Mouse (Mus musculus): ENCODE measurements at regions not wholly inside any gene's neighbourhood (a gene's known extent, or its start where the extent isn't known, plus 50 kb on each side); places are given as distances from the start of the nearest gene placed in this dataset.

DNA sequence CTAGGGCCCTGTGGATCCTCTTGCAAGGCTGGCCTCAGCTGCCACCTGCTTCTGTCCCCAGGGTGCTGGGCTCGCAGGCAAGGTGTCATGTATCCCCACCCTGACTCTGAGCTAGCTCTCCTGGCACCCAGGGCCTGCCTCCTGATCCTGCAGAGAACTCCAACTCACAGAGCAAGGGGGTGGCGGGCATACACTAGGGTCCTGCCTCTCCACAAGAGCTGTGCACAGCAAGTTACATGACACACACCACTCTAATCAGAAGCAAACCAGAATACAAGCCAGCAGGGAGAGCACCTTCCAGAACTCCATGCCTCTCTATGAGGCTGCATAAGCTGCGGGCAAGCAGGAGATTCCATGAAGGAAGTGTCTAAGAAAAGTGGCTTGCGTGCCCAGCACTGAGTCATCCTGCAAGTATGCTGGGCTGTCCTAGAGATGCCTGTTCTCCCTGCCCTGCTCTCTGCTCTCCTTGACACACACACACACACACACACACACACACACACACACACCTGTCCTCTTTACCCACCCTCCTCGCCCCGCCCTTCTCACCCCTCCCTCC, 208.8 kb upstream of the Arid1b start:
- DNase-seq (ENCODE audit: low spot score in 2 of 2): peak; percentile 30 to 31

DNA sequence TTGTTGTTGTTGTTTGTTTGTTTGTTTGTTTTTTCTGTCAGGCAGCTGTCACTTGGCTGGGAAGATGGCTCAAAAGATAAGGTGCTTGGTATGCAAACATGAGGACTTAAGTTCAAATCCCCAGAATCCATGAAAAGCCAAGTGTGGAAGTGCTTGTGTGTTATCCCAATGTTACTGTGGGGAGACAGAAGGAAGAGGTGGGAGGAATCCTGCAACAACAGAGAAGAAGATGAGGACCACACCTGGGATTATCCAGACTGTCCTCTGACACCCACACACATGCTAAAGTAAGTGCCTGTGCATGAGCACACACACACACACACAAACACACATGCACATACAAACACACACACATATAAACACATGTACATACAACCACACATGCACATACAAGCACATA, 207.6 kb upstream of the Arid1b start:
- no peak for DNase-seq (ENCODE audit: low spot score in 2 of 2)

GRCm38 (mm10) chr17:4791873-4792272, 202.3 kb upstream of the Arid1b start:
- DNase-seq (ENCODE audit: low spot score in 2 of 2): no peak

- DNase-seq (ENCODE audit: low spot score in 2 of 2): no peak
Measured at GRCm38 (mm10) chr17:4796241-4796640, 197.9 kb upstream of the Arid1b start.

- no peak for DNase-seq (ENCODE audit: low spot score in 2 of 2)
Measured at GRCm38 (mm10) chr17:4804013-4804412, 190.1 kb upstream of the Arid1b start.

DNA sequence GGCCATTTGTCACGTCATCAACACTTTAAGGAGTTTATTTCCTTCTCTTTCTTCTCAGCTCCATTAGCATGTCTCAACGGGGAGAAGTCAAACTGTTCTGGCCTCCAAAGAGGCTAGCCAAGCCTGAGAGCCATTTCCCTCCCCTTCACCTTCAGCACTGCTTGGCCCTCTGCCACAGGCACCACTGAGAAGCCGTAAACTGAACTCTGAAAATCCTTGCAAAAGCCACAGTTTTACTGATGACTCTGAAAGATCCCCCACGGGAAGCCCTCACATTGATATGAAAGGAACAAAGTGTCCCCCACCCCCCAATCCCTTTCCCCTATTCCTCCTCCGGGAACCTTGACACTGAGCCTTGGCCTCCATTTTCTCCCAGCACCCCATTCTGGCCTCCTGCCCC, 188.1 kb upstream of the Arid1b start:
- DNase-seq (ENCODE audit: low spot score in 2 of 2): peak in 1 of 2 experiments; percentile 30

- no peak for DNase-seq (ENCODE audit: low spot score in 2 of 2)
Measured at GRCm38 (mm10) chr17:4808926-4809325, 185.2 kb upstream of the Arid1b start.

GRCm38 (mm10) chr17:4813232-4813631, 180.9 kb upstream of the Arid1b start:
- no peak for DNase-seq (ENCODE audit: low spot score in 2 of 2)

GRCm38 (mm10) chr17:4813666-4814065, 180.5 kb upstream of the Arid1b start:
- peak; percentile 31 for DNase-seq (ENCODE audit: low spot score in 2 of 2)

- no peak for DNase-seq (ENCODE audit: low spot score in 2 of 2)
Measured at GRCm38 (mm10) chr17:4825221-4825895, 168.8 kb upstream of the Arid1b start.

GRCm38 (mm10) chr17:4834065-4834464, 160.1 kb upstream of the Arid1b start:
- peak; percentile 65 to 75 for DNase-seq (ENCODE audit: low spot score in 2 of 2)

DNA sequence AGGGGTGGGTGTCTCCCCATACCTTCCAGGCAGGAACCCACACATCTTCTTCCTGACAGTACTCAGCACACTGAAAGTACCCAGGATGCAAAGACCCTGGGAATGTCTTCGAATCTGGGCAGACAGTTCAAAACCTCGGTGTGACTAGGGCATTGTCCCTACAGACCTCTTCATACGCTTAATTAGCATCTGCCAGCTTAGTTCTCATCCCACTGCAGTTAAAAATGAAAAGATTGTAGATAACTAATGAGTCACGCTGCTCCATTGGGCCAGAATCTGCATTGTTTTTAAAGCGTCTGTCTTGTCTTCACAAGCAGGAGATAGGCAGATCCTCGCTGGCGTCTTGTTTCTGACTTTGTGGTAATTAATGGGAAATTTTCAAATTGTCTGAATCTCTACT, 159.6 kb upstream of the Arid1b start:
- no peak for DNase-seq (ENCODE audit: low spot score in 2 of 2)

DNA sequence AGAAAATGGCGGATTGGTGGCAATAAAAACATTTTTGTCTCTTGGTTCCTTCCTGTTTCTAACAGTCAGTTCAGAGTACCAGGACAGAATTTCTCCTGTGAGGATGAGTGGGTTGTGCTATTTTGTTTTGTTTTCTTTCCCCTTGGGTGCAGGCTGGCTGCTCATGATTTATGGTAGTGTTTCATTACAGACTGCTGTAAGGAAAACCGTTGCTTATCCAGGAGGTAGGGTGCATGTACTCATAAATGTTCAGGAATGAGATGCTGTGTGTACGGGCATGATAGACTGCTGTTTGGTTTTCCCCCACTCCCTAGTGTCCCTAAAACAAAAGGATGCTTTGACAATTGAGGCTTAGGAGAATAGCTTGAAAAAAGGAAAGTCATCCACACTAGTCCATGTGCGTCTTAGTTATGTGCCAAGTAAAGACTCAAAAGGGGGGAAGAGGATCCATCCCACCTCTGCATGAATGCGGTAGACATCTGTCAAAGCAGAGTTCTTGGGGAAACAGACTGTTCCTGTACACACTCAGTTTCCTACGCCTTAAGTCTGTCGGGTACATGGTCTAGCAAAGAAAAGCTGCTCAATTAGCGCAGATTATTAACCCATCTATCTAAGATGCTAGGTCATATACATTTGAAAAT, 158.9 kb upstream of the Arid1b start:
- no peak for DNase-seq (ENCODE audit: low spot score in 2 of 2)

DNA sequence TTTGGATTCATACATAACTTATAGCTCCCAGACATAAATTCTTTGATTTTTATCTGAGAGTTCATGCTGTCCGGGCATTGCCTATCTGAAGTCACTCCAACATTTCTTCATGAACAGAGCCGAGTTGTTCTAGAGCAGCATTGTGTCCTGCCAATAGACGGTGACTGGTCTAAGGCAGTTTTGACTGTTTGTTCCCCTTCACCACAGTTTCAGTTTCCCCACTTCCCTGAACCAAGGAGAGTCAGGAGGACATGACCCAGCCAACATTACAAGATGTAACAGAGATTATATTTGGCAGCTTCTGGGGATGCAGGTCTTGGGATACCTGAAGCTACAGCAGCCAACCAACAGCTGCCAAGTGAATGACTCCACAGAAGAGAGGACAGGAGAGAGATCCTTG, 154.0 kb upstream of the Arid1b start:
- DNase-seq (ENCODE audit: low spot score in 2 of 2): no peak

GRCm38 (mm10) chr17:4858304-4858703, 135.8 kb upstream of the Arid1b start:
- DNase-seq (ENCODE audit: low spot score in 2 of 2): no peak

DNA sequence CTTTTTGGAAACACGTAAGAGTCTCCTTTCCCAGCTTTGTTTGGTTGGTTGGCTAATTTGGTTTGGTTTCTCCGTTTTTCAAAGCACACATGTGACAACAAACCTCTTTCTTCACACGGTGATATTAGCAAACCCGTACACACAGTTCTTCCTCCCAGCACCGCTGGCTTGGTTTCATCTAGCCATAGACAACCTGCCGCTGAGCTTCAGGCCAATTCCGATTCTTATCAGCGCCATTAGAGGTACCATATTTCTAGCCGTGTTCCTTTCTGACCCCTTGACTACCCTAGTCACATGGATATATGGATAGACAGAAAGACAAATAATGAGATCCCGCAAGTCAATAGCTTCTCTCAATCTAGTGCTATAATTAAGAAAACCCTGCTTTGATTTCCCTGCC, 129.2 kb upstream of the Arid1b start:
- no peak for DNase-seq (ENCODE audit: low spot score in 2 of 2)

- DNase-seq (ENCODE audit: low spot score in 2 of 2): peak in 1 of 2 experiments; percentile 15
Measured at GRCm38 (mm10) chr17:4865621-4866020, 128.5 kb upstream of the Arid1b start.

DNA sequence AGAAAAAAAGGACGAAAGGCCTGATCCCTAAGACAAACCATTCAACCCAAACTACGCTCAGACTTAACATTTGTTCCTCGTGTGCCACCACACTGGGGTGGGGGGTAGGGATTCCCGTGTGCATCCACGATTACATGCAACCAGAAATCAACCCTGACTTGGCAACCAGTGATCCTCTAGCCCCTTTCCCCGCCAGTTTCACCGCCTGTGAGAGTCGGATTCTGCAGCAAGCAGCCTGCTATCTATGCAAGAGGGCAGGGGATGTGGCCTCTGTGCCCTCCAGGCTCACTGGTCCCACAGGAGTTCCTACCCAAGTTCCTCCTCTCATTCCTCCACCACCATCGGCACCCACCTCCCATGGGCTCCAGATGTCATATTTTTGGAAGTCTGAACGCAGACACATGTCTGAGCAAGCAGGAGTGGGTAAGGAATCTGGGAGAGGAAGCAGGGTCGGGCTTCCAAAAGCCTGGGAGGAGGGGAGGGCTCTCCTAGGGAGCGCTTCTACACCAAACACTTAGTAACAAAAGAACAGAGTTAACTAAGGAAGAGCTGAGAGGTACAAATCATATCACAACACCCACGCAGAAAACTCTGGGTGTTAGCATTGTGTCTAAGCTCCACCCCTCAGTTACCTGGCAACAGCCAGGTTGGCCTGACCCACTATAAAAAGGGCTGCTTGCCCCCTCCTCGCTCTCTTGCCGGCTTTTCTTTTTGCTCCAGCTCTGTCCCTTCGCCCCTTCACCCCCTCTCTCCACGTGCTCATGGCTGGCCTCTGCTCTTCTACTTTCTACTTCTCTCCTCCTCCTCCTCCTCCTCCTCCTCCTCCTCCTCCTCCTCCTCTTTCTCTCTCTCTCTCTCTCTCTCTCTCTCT, 127.9 kb upstream of the Arid1b start:
- DNase-seq (ENCODE audit: low spot score in 2 of 2): no peak

DNA sequence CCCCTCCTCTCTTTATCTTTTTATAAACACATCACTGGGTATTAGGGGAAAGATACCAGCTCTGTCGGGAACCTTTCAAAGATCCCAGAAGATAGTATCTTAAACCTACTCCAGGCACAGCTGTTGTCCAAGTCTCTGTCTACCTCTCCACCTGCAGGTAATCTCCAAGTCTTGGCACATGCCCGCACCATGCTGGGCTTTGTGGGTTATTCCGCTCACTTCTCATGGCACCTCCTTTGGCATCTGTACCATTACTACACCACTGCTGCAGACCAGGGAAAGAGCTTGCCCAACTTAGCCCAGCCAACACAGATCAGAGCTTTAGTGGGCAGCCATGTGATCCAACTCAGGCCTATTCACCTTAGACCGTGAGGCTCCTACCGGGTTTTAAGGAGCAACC, 127.0 kb upstream of the Arid1b start:
- no peak for DNase-seq (ENCODE audit: low spot score in 2 of 2)

DNA sequence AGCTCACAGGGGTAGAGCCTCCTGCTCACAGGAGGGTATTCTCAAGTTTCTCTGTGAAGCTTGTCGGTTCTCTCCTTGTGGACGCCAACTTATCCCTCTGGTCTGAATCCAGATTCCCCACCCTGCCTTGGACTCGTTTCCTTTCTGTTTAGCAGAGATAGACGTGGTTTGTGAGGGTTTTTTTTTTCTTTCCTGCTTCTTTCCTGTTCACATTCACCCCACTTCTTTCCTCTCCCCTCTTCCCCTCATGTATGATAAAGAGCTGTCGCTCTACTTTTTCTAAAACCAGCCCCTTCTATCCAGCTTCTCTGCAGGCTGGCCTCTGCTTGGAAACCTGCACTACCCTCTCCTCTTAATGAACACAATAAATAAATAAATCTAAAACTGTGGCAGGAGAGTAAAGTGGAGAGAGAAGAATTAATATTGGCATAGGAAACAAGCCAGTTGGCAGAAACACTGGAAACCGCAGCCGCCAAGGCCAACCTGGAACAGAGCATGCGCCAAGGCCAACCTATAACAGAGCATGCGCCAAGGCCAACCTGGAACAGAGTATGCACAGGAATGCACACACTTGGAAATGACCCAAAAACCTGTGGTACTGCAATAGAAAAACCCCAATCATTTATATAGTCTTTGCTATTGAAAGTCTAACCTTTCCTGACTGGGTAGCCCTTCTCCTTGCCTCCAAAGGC, 126.2 kb upstream of the Arid1b start:
- DNase-seq (ENCODE audit: low spot score in 2 of 2): peak; percentile 30 to 57

- DNase-seq (ENCODE audit: low spot score in 2 of 2): no peak
Measured at GRCm38 (mm10) chr17:4868446-4868825, 125.7 kb upstream of the Arid1b start.

- DNase-seq (ENCODE audit: low spot score in 2 of 2): no peak
Measured at GRCm38 (mm10) chr17:4868861-4869260, 125.3 kb upstream of the Arid1b start.
